Mouse (Mus musculus) frontal cortex, postnatal 36 days (tissue): ENCODE data around the gene Olfr705.
"Not testable (repeated sequence)": the region's sequence is repeated elsewhere in the genome, so short reads cannot be mapped to it uniquely, and the experiment has no call there.

Experiments used
- DNase-seq, 2 experiments: peaks; one replicate each; pipeline ENCODE4 v3.0.0; 2022; ENCODE audit warnings: low spot score in 2 of 2

Olfr705 gene

GRCm38 (mm10) chr7:106876791-106877190 is at the start of gene Olfr705:
Gene Olfr705 (minus strand): TSS chr7:106876891.
- DNase-seq, result no peak

- peak in 1 of 2 experiments; percentile 1 for DNase-seq
These were observed 44.3 kb upstream of the Olfr705 start for GRCm38 (mm10) chr7:106920961-106921360.

GRCm38 (mm10) chr7:106907676-106908075 is 31.0 kb upstream of the Olfr705 start, which contains the start of gene Olfr1532-ps1:
Gene Olfr1532-ps1 (plus strand): TSS chr7:106908001.
- no peak for DNase-seq

GRCm38 (mm10) chr7:106901141-106901540 is 24.4 kb upstream of the Olfr705 start, which contains the start of gene Olfr707:
Gene Olfr707 (minus strand): TSS chr7:106901241.
- not testable (repeated sequence) for DNase-seq

- no peak for DNase-seq
These were observed 11.4 kb upstream of the Olfr705 start, which contains the start of gene Olfr706 for GRCm38 (mm10) chr7:106888062-106888461. Gene Olfr706 (minus strand): TSS chr7:106888162.

GRCm38 (mm10) chr7:106862885-106863284 is 13.8 kb downstream of the Olfr705 start, which contains the start of gene Olfr704:
Gene Olfr704 (plus strand): TSS chr7:106863185.
- DNase-seq, result no peak

GRCm38 (mm10) chr7:106843060-106843459 is 33.6 kb downstream of the Olfr705 start, which contains the start of gene Olfr703:
Gene Olfr703 (plus strand): TSS chr7:106843360.
- no peak for DNase-seq

- DNase-seq, result no peak
These were observed 42.9 kb downstream of the Olfr705 start, which contains the start of gene Olfr702 for GRCm38 (mm10) chr7:106833793-106834192. Gene Olfr702 (minus strand): TSS chr7:106833893.
